Mouse (Mus musculus) forelimb bud, embryonic 11.5 days (tissue): ENCODE measurements at regions not wholly inside any gene's neighbourhood (a gene's known extent, or its start where the extent isn't known, plus 50 kb on each side); places are given as distances from the start of the nearest gene placed in this dataset.

Source experiments
- DNase-seq: peaks from one replicate; pipeline ENCODE4 v3.0.0-alpha.2; 2012; ENCODE audit warnings: low read depth, low spot score

- no peak for DNase-seq
These were observed 77.1 kb downstream of the Utp18 start for GRCm38 (mm10) chr11:93808431-93808830.

GRCm38 (mm10) chr11:93807205-93807604, 78.4 kb downstream of the Utp18 start:
- DNase-seq: no peak

GRCm38 (mm10) chr11:93771143-93771940, 114.2 kb downstream of the Utp18 start:
- no peak for DNase-seq

- DNase-seq: no peak
These were observed 119.6 kb downstream of the Utp18 start for GRCm38 (mm10) chr11:93765961-93766360.

- peak; percentile 73 for DNase-seq
These were observed 122.6 kb downstream of the Utp18 start for GRCm38 (mm10) chr11:93762832-93763530.

- DNase-seq: no peak
These were observed 127.7 kb downstream of the Utp18 start for GRCm38 (mm10) chr11:93757825-93758224.

- DNase-seq: no peak
These were observed 148.9 kb downstream of the Utp18 start for GRCm38 (mm10) chr11:93736618-93737017.

DNA sequence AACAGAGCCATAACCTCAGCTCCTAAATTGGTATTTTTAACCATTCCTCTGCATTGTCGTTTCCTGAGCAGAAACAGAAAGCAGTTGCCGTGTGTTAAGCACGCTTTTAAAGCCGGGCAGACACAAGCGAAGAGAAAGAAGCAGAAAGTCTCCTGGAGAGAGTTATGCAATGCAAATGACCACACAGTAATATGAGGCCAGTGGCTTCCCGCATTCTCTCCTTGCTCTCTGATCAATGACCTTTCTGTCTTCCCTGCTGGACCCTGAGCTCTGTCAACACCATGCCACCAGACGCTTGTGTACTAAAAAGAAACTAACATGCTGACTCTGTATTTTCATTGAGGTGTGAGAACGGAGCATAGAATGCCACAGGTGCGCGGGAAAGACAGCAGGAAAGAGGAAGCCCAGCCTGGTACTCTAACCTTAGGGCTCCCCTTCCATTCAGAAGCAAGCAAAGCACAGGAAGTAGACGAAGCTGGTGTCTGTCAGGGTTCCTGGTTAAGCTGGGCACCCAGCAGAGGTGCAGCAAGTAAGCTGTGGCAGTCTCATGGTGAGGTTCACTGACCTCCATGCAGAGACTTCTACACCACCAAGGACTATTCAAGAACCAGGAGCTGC, 151.9 kb downstream of the Utp18 start:
- DNase-seq: peak; percentile 52

DNA sequence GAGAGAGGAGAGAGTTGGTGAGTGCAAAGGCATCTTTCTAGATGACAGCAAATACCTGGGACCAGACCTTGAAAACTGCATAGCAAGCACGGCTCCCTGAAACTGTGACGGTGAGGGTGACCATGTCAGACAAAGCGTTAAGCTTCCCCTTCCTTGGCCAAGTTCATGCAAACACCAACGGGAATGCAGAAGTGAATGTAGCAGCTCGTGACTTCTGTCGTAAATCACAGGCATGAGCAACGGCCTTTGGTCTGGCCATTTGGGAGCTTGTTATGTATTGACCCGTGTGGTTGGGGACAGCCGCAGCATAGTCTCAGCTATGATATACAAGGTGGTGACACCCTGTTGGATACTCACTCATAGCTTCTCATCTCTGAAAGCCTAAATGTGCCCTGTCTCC, 156.4 kb downstream of the Utp18 start:
- no peak for DNase-seq

GRCm38 (mm10) chr11:93725242-93725641, 160.3 kb downstream of the Utp18 start:
- DNase-seq: no peak

DNA sequence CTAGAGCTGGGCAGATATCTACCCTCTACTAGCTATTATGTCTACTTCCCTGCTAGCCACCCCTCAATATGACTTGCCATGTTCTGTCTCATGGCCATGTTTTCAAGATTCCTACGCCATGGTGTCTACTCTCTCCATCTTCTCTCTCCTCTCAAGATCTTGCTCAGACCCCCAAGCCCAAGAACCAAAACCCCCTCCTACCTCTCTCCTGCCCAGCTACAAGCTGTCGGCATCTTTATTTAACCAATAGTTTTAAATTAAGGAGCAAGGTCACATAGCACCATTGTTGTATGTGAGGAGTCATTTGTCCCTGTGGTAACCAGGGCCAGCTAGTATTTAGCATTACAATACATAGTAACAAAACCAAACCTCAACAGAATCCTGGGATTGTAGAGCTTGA, 166.4 kb downstream of the Utp18 start:
- no peak for DNase-seq

DNA sequence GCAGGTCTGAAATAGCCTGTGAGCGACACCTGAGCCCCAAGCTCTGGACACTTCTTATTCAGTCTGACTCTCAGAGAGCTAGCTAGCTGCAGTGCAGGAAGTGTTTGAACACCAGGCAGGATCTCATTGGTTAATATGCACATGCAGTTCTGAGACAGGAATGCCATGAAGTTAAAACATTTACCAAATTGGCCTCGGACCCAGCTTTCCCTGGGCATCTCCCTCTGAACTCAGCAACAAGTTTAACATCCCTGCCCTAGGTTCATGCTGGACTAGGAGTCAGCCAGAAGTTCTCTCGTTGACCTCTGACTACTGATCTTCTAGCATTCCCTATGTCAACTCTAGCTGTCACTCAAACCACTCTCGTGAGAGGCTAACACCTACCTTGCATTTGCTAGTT, 175.9 kb downstream of the Utp18 start:
- DNase-seq: no peak

- no peak for DNase-seq
These were observed 188.5 kb downstream of the Utp18 start for GRCm38 (mm10) chr11:93696982-93697541.

- no peak for DNase-seq
These were observed 189.3 kb downstream of the Utp18 start for GRCm38 (mm10) chr11:93696096-93696890.

- DNase-seq: peak; percentile 41
These were observed 201.9 kb downstream of the Utp18 start for GRCm38 (mm10) chr11:93683691-93684090.

- DNase-seq: no peak
These were observed 209.3 kb downstream of the Utp18 start for GRCm38 (mm10) chr11:93676299-93676698.

- no peak for DNase-seq
These were observed 213.5 kb downstream of the Utp18 start for GRCm38 (mm10) chr11:93672025-93672424.

- no peak for DNase-seq
These were observed 223.9 kb downstream of the Utp18 start for GRCm38 (mm10) chr11:93661657-93662056.

DNA sequence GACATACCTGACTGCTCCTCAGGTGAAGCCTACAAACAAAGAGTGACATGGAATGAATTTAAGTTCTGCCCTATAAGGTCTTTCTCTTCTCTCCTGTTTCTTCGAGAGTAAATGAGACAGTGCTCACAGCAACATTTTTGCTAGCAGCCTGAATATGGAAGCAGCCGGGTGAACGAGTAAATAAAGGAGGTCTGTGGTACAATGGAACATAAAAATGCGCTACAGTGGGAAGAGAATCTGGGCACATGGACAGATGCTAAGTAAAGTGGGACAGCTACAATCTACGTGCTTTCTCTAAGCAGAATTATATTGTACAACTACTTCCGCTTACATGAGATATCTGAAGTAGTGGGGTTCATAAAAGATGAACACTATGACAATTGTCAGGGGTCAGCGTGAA, 225.2 kb downstream of the Utp18 start:
- no peak for DNase-seq

DNA sequence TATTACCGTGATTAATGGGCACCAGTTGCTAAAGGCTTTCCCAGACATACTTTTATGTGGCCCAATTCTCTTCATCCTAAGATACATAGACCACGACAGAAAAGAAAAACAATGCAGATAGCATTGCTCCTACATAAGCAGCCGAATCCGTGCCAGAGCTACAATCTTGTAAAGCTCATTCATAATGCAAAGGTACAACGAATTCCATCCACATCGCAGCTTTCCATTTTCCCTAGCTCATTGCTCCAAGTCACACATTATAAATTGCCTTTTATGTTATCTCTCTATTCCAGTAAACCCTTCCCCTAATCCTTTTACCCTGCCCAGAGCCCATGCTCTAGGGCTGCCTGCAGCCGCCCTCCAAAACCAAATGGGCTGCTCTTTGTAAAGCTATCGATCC, 226.8 kb downstream of the Utp18 start:
- DNase-seq: no peak

DNA sequence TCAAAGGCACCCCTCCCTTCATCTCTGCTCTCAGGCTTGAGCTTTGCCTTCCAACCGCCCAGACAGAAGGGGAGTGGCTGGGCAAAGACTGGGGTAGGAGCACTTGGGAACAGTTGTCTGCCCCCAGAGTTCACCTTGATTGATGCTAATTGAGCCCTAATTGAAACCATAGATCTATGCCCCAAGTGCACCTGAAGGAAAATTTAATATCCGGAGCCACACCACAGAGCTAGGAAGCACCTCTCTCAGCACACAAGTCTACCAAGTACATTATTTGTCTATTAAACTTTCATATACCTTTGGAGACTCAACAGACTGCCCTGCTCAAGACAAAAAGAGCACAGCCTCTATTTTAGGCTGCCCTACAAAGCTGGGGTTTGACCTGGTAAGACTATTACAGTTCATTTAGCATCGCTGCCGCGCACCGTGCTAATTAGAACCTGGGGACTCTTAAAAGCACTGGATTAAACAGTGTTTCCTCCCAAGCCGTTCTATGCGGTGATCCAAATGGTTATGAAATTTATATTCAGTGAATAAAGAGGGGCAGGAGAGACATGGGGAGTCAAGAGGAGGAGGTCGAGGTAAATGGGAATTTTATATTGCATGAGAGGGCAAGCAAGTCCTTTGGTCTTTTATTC, 229.8 kb downstream of the Utp18 start:
- DNase-seq: peak; percentile 53
